Mouse (Mus musculus): ENCODE data around the gene Aste1. TPM values are rescaled to one million over a fixed set of nuclear protein-coding genes. Genes with fewer than 3 reads are reported as not detected.

Gene Aste1
- polyA plus RNA-seq, 1 experiment from 2014 or later, result 8.1 TPM

GRCm38 (mm10) chr9:105368605-105369004 lies 26.6 kb upstream of the Aste1 start:
- no peak overlapping the region for H3K27ac ChIP-seq (replicated peaks)
- no peak for DNase-seq (ENCODE audit: low spot score)
- no peak overlapping the region for H3K9ac ChIP-seq (ENCODE audit: low read length)
- H3K9me3 ChIP-seq (ENCODE audit: control insufficient read depth, low read length), result no peaks in the 10 kb centered on the region
- WGBS, result 87% methylated on average over 3 of the region's 3 CpGs
- H3K4me1 ChIP-seq (replicated peaks; ENCODE audit: control insufficient read depth, insufficient read depth), result no peaks in the 10 kb centered on the region
- TF ChIP-seq CTCF (IDR thresholded peaks at IDR 0.05; ENCODE audit: low read depth), result no peak
- no peak for TF ChIP-seq EP300 (optimal IDR thresholded peaks at IDR 0.05)
- ATAC-seq (ENCODE audit: low FRiP score, low TSS enrichment), result no peak
- H3K27me3 ChIP-seq (ENCODE audit: control insufficient read depth, insufficient read depth, low read length), result no peaks in the 10 kb centered on the region
- H3K4me2 ChIP-seq (replicated peaks; ENCODE audit: low read depth), result no peak overlapping the region
- no peak overlapping the region for H3K4me3 ChIP-seq (ENCODE audit: low read depth, low read length)
- no peaks in the 10 kb centered on the region for H3K36me3 ChIP-seq (ENCODE audit: control insufficient read depth, insufficient read depth, low read length)

- Histone ChIP-seq H3K4me2 (replicated peaks; ENCODE audit: low read depth) (no peak overlapping the region), H3K36me3 (ENCODE audit: control insufficient read depth, insufficient read depth, low read length) (no peaks in the 10 kb centered on the region), H3K4me1 (replicated peaks; ENCODE audit: control insufficient read depth, insufficient read depth) (no peaks in the 10 kb centered on the region), H3K4me3 (ENCODE audit: low read depth, low read length) (no peak overlapping the region), H3K9me3 (ENCODE audit: control insufficient read depth, low read length) (no peaks in the 10 kb centered on the region), H3K9ac (ENCODE audit: low read length) (no peak overlapping the region), H3K27ac (replicated peaks) (no peak overlapping the region), H3K27me3 (ENCODE audit: control insufficient read depth, insufficient read depth, low read length) (no peaks in the 10 kb centered on the region)
- ATAC-seq (ENCODE audit: low FRiP score, low TSS enrichment) (no peak), DNase-seq (ENCODE audit: low spot score) (no peak)
- 48% methylated on average over 5 of the region's 5 CpGs for WGBS
- TF ChIP-seq CTCF (IDR thresholded peaks at IDR 0.05; ENCODE audit: low read depth) (no peak), EP300 (optimal IDR thresholded peaks at IDR 0.05) (no peak)
Measured at GRCm38 (mm10) chr9:105374361-105374760, 20.8 kb upstream of the Aste1 start.

GRCm38 (mm10) chr9:105376411-105376810 lies 18.8 kb upstream of the Aste1 start:
- no peak for TF ChIP-seq EP300 (optimal IDR thresholded peaks at IDR 0.05)
- TF ChIP-seq CTCF (IDR thresholded peaks at IDR 0.05; ENCODE audit: low read depth), result no peak
- Histone ChIP-seq H3K36me3 (ENCODE audit: control insufficient read depth, insufficient read depth, low read length) (no peaks in the 10 kb centered on the region), H3K9ac (ENCODE audit: low read length) (no peak overlapping the region), H3K4me3 (ENCODE audit: low read depth, low read length) (no peak overlapping the region), H3K9me3 (ENCODE audit: control insufficient read depth, low read length) (no peaks in the 10 kb centered on the region), H3K4me2 (replicated peaks; ENCODE audit: low read depth) (no peak overlapping the region), H3K27ac (replicated peaks) (no peak overlapping the region), H3K27me3 (ENCODE audit: control insufficient read depth, insufficient read depth, low read length) (no peaks in the 10 kb centered on the region), H3K4me1 (replicated peaks; ENCODE audit: control insufficient read depth, insufficient read depth) (no peaks in the 10 kb centered on the region)
- DNase-seq (ENCODE audit: low spot score) (no peak), ATAC-seq (ENCODE audit: low FRiP score, low TSS enrichment) (no peak)
- 64% methylated on average over 7 of the region's 7 CpGs for whole genome bisulfite sequencing

GRCm38 (mm10) chr9:105376954-105377530 lies 18.1 kb upstream of the Aste1 start:
- no peaks in the 10 kb centered on the region for H3K36me3 ChIP-seq (ENCODE audit: control insufficient read depth, insufficient read depth, low read length)
- H3K9ac ChIP-seq (ENCODE audit: low read length), result no peak overlapping the region
- H3K27ac ChIP-seq (replicated peaks), result no peak overlapping the region
- no peak overlapping the region for H3K4me3 ChIP-seq (ENCODE audit: low read depth, low read length)
- WGBS, result 74% methylated on average over 7 of the region's 7 CpGs
- no peaks in the 10 kb centered on the region for H3K4me1 ChIP-seq (replicated peaks; ENCODE audit: control insufficient read depth, insufficient read depth)
- H3K9me3 ChIP-seq (ENCODE audit: control insufficient read depth, low read length), result no peaks in the 10 kb centered on the region
- TF ChIP-seq EP300 (optimal IDR thresholded peaks at IDR 0.05) (no peak), CTCF (IDR thresholded peaks at IDR 0.05; ENCODE audit: low read depth) (no peak; the same call in 1 of the 2 replicates)
- no peaks in the 10 kb centered on the region for H3K27me3 ChIP-seq (ENCODE audit: control insufficient read depth, insufficient read depth, low read length)
- no peak overlapping the region for H3K4me2 ChIP-seq (replicated peaks; ENCODE audit: low read depth)
- DNase-seq (ENCODE audit: low spot score) (no peak), ATAC-seq (ENCODE audit: low FRiP score, low TSS enrichment) (no peak)

GRCm38 (mm10) chr9:105377622-105378021 lies 17.6 kb upstream of the Aste1 start:
- Histone ChIP-seq H3K9ac (ENCODE audit: low read length) (no peak overlapping the region), H3K4me3 (ENCODE audit: low read depth, low read length) (no peak overlapping the region), H3K27ac (replicated peaks) (no peak overlapping the region), H3K9me3 (ENCODE audit: control insufficient read depth, low read length) (no peaks in the 10 kb centered on the region), H3K36me3 (ENCODE audit: control insufficient read depth, insufficient read depth, low read length) (no peaks in the 10 kb centered on the region), H3K4me1 (replicated peaks; ENCODE audit: control insufficient read depth, insufficient read depth) (no peaks in the 10 kb centered on the region), H3K4me2 (replicated peaks; ENCODE audit: low read depth) (no peak overlapping the region), H3K27me3 (ENCODE audit: control insufficient read depth, insufficient read depth, low read length) (no peaks in the 10 kb centered on the region)
- 58% methylated on average over 3 of the region's 3 CpGs for WGBS
- no peak for ATAC-seq (ENCODE audit: low FRiP score, low TSS enrichment)
- DNase-seq (ENCODE audit: low spot score), result no peak
- TF ChIP-seq CTCF (IDR thresholded peaks at IDR 0.05; ENCODE audit: low read depth), result no peak
- TF ChIP-seq EP300 (optimal IDR thresholded peaks at IDR 0.05), result no peak

GRCm38 (mm10) chr9:105379533-105380145 lies 15.6 kb upstream of the Aste1 start:
- ATAC-seq (ENCODE audit: low FRiP score, low TSS enrichment), result no peak
- no peak overlapping the region for H3K9ac ChIP-seq (ENCODE audit: low read length)
- DNase-seq (ENCODE audit: low spot score), result no peak
- H3K27me3 ChIP-seq (ENCODE audit: control insufficient read depth, insufficient read depth, low read length), result no peaks in the 10 kb centered on the region
- no peak overlapping the region for H3K27ac ChIP-seq (replicated peaks)
- no peaks in the 10 kb centered on the region for H3K9me3 ChIP-seq (ENCODE audit: control insufficient read depth, low read length)
- TF ChIP-seq EP300 (optimal IDR thresholded peaks at IDR 0.05), result no peak
- TF ChIP-seq CTCF (IDR thresholded peaks at IDR 0.05; ENCODE audit: low read depth), result no peak
- H3K4me3 ChIP-seq (ENCODE audit: low read depth, low read length), result no peak overlapping the region
- H3K36me3 ChIP-seq (ENCODE audit: control insufficient read depth, insufficient read depth, low read length), result no peaks in the 10 kb centered on the region
- H3K4me2 ChIP-seq (replicated peaks; ENCODE audit: low read depth), result no peak overlapping the region
- WGBS, result 82% methylated on average over 8 of the region's 8 CpGs
- H3K4me1 ChIP-seq (replicated peaks; ENCODE audit: control insufficient read depth, insufficient read depth), result no peaks in the 10 kb centered on the region

Measured in stomach, postnatal 0 days (tissue).